Mouse (Mus musculus) heart, adult 9 months (tissue): ENCODE results near the gene Nags.
A peak's percentile ranks its signal among the peaks of the same experiment; 100 is the strongest.

ENCODE experiments used
- DNase-seq, 2 experiments: peaks; one replicate each; pipeline ENCODE4 v3.0.0; 2022; ENCODE audit warnings: low spot score in 2 of 2

Nags gene

GRCm38 (mm10) chr11:102145471-102146001, at the start of gene Nags:
Nags (plus strand) TSS chr11:102145513.
- DNase-seq, result no peak

- no peak for DNase-seq
Measured at GRCm38 (mm10) chr11:102095676-102096075, 49.6 kb upstream of the Nags start.

GRCm38 (mm10) chr11:102096446-102096845, 48.9 kb upstream of the Nags start:
- DNase-seq, result no peak

- peak in 1 of 2 experiments; percentile 10 for DNase-seq
Measured at GRCm38 (mm10) chr11:102096887-102097391, 48.4 kb upstream of the Nags start.

- DNase-seq, result no peak
Measured at GRCm38 (mm10) chr11:102101219-102101618, 44.1 kb upstream of the Nags start, which contains the start of gene Ppy. Ppy (minus strand) TSS chr11:102101319.

- DNase-seq, result peak; percentile 33
Measured at GRCm38 (mm10) chr11:102102485-102103258, 42.6 kb upstream of the Nags start.

GRCm38 (mm10) chr11:102106911-102107310, 38.4 kb upstream of the Nags start:
- no peak for DNase-seq

GRCm38 (mm10) chr11:102107732-102108131, 37.6 kb upstream of the Nags start, which contains the start of gene Pyy:
Pyy (minus strand) TSS chr11:102107832.
- DNase-seq, result no peak

GRCm38 (mm10) chr11:102111576-102111975, 33.7 kb upstream of the Nags start:
- DNase-seq, result no peak

- DNase-seq, result no peak
Measured at GRCm38 (mm10) chr11:102116241-102116640, 29.1 kb upstream of the Nags start.

- no peak for DNase-seq
Measured at GRCm38 (mm10) chr11:102117386-102117785, 27.9 kb upstream of the Nags start.

GRCm38 (mm10) chr11:102134516-102134915, 10.8 kb upstream of the Nags start:
- no peak for DNase-seq

GRCm38 (mm10) chr11:102137625-102138446, 7.5 kb upstream of the Nags start:
- no peak for DNase-seq

GRCm38 (mm10) chr11:102138447-102138740, 6.9 kb upstream of the Nags start:
- DNase-seq, result peak; percentile 21 to 57

- peak; percentile 25 to 42 for DNase-seq
Measured at GRCm38 (mm10) chr11:102140508-102140907, 4.8 kb upstream of the Nags start.

- no peak for DNase-seq
Measured at GRCm38 (mm10) chr11:102142355-102142754, 3.0 kb upstream of the Nags start.

- DNase-seq, result no peak
Measured at GRCm38 (mm10) chr11:102144957-102145470, 299 bp upstream of the Nags start.

GRCm38 (mm10) chr11:102146005-102146404, 692 bp downstream of the Nags start:
- no peak for DNase-seq

GRCm38 (mm10) chr11:102146531-102146930, 1.2 kb downstream of the Nags start:
- no peak for DNase-seq

- no peak for DNase-seq
Measured at GRCm38 (mm10) chr11:102147213-102147989, 2.1 kb downstream of the Nags start.

GRCm38 (mm10) chr11:102156039-102156785, 10.9 kb downstream of the Nags start, which contains the start of gene Tmem101:
Tmem101 (minus strand) TSS chr11:102156404.
- peak; percentile 87 to 93 for DNase-seq
